Mouse (Mus musculus): Measurements from ENCODE around the gene Trim66.

DNA sequence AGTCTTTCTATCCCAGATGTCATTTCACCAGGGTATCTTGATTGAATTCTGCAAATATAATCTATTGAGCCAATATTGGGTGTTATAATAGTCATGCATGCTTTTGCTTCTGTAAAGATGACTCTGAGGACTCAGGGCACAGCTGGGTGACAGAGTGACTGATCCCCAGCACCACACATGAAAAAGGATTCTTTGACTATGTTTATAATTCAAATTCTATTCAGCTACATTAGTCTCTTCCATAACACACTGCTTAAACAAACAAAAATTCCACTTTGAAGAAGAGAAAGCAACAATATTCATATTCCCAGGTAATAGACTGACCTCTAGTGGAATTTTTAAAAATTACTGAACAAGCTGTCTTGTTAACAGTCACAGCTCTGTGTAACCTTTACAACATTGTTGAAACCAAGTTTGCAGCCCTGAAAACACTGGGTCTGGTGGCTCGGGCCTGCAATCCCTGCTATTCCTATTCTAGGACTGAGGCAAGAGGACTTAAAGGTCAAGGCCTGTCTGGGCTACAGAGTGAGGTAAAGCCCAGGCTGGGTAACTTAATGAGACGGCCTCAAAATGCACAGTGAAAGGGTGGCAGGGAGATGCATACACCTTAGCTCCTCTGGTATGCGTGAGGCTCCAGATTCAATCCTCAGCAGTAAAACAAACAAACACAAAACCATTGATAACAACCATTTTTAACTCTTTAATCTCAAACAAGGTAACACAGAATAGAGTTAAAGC, 83.3 kb downstream of the Trim66 start:
- TF ChIP-seq GATA1 (IDR thresholded peaks at IDR 0.05; ENCODE audit: borderline replicate concordance, low read length) (no peak), FLI1 (IDR thresholded peaks at IDR 0.05; ENCODE audit: low read length) (no peak)

All from megakaryocyte, embryonic 14.5 days (primary cell).